Mouse (Mus musculus) liver, embryonic 16.5 days (tissue): ENCODE results near the gene Tulp1. TPM values are rescaled to one million over a fixed set of nuclear protein-coding genes. Genes with fewer than 3 reads are reported as not detected.
A peak's percentile ranks its signal among the peaks of the same experiment; 100 is the strongest.
"Not testable (repeated sequence)": the region's sequence is repeated elsewhere in the genome, so short reads cannot be mapped to it uniquely, and the experiment has no call there.

ENCODE experiments used
- ATAC-seq: fragments of 200-750 bp; cut with Nextera tagmentation; 2 replicates; pipeline ENCODE4 v1.8.0; 2017; ENCODE audit warnings: low read depth, mild to moderate bottlenecking, moderate number of reproducible peaks, moderate library complexity
- H3K27ac ChIP-seq: fragments of 300-500 bp; sonication (generic); 2 replicates; pipeline ENCODE4 v1.5.1; 2014; ENCODE audit warnings: mild to moderate bottlenecking, low read length
- H3K27me3 ChIP-seq: fragments of 300-500 bp; sonication (generic); 2 replicates; pipeline ENCODE4 v1.6.1; 2014; ENCODE audit warnings: low read depth, low read length, mixed read lengths; ENCODE audit not compliant: control insufficient read depth, insufficient read depth
- H3K36me3 ChIP-seq: fragments of 300-500 bp; sonication (generic); 2 replicates; pipeline ENCODE4 v1.6.1; 2014; ENCODE audit warnings: mild to moderate bottlenecking; ENCODE audit not compliant: control insufficient read depth, insufficient read depth
- H3K4me1 ChIP-seq: fragments of 300-500 bp; sonication (generic); 2 replicates; pipeline ENCODE4 v1.6.1; 2014; ENCODE audit warnings: low read depth, low read length, mixed read lengths; ENCODE audit not compliant: control insufficient read depth
- H3K4me2 ChIP-seq: fragments of 300-500 bp; sonication (generic); 2 replicates; pipeline ENCODE4 v1.6.1; 2014; ENCODE audit warnings: low read depth, low read length, mixed read lengths
- H3K4me3 ChIP-seq: fragments of 300-500 bp; sonication (generic); 2 replicates; pipeline ENCODE4 v1.5.1; 2014; ENCODE audit warnings: low read depth, mild to moderate bottlenecking, low read length
- H3K9ac ChIP-seq: fragments of 300-500 bp; sonication (generic); 2 replicates; pipeline ENCODE4 v1.6.1; 2014; ENCODE audit warnings: low read depth, low read length
- H3K9me3 ChIP-seq: fragments of 300-500 bp; sonication (generic); replicated peaks from 2 replicates; pipeline ENCODE4 v1.6.1; 2016; ENCODE audit warnings: low read length; ENCODE audit not compliant: control insufficient read depth
- WGBS: fragments of 180-500 bp; shearing (Covaris S2); extraction: QIAGEN DNeasy Blood & Tissue Kit; methylation state at CpG from one replicate; pipeline ENCODE4 v1.1.7; 2014; ENCODE audit not compliant: insufficient replicate concordance; 5-methylcytosine and 5-hydroxymethylcytosine counted together
- polyA plus RNA-seq: library from polyadenylated mRNA; unstranded; fragments of >200 nt; fragmentation: Nextera tagmentation; extraction: Ambion mirVana; gene quantifications from 2 replicates; pipeline ENCODE4 v1.2.1, GENCODE M21; 2015

Gene Tulp1
- polyA plus RNA-seq, 1 experiment from 2014 or later: not detected

DNA sequence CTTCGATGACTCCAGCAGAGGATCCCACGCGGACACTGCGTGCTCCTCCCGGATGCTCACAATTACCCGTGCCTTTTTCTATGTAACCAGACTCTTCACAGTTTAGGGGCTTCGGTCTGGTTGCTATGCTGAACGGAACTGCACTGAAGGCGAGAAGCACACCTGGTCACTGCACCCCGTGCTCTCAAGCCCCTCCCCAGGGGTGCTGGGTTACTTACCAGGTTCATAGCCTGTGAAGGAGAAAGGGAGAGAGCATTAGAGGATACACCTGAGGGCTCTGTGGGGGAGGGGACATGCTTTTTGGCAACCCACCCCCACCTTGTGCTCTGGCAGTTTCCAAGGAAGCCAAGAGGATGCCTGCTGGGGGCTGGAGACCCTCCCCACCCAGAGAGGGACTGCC lies 29.8 kb downstream of the Tulp1 start:
- Histone ChIP-seq H3K4me3 (no peak overlapping the region), H3K9ac (no peak overlapping the region), H3K36me3 (peaks cover 4% of the 10 kb centered on the region), H3K9me3 (no peaks in the 10 kb centered on the region), H3K4me2 (no peak overlapping the region), H3K4me1 (no peaks in the 10 kb centered on the region; the same call in 1 of the 2 replicates), H3K27me3 (no peaks in the 10 kb centered on the region), H3K27ac (no peak overlapping the region)
- 75% methylated on average over 10 of the region's 10 CpGs for WGBS
- no peak for ATAC-seq

DNA sequence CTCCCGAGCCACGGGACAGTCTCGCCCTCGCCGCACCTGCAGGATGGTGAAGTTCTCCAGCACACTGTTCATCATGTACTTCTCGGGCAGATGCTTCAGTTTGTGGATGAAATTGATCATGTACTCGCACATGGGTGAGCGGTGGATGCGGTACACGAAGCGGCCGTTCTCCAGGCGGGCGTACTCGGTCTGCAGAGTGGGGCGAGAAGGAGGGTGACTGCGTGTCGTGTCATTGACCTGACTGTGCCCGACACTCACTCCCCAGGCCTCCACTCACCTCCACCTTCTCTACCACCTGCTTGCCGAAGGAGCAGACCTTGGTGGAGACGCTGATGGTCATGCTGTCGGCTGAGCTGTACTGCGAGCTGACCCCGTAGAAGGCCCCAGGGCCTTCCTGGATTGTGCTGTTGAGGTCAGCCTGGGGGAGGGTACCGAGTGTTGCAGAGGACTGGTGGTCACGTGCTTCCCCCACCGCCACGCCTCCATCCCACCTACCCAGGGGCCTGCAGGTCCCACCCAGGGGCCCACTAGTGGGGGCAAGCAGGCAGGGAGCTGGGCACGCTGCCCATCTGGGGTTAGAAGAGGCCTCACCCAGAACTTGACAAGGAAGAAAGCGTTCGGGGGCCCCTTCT lies 32.0 kb downstream of the Tulp1 start:
- H3K4me3 ChIP-seq: no peak overlapping the region
- H3K36me3 ChIP-seq: peaks cover 11% of the 10 kb centered on the region
- H3K9me3 ChIP-seq: no peaks in the 10 kb centered on the region
- H3K4me2 ChIP-seq: no peak overlapping the region
- peaks cover 9% of the 10 kb centered on the region for H3K4me1 ChIP-seq
- ATAC-seq: no peak
- no peak overlapping the region for H3K9ac ChIP-seq
- H3K27ac ChIP-seq: no peak overlapping the region
- H3K27me3 ChIP-seq: no peaks in the 10 kb centered on the region
- WGBS: 43% methylated on average over 31 of the region's 31 CpGs

DNA sequence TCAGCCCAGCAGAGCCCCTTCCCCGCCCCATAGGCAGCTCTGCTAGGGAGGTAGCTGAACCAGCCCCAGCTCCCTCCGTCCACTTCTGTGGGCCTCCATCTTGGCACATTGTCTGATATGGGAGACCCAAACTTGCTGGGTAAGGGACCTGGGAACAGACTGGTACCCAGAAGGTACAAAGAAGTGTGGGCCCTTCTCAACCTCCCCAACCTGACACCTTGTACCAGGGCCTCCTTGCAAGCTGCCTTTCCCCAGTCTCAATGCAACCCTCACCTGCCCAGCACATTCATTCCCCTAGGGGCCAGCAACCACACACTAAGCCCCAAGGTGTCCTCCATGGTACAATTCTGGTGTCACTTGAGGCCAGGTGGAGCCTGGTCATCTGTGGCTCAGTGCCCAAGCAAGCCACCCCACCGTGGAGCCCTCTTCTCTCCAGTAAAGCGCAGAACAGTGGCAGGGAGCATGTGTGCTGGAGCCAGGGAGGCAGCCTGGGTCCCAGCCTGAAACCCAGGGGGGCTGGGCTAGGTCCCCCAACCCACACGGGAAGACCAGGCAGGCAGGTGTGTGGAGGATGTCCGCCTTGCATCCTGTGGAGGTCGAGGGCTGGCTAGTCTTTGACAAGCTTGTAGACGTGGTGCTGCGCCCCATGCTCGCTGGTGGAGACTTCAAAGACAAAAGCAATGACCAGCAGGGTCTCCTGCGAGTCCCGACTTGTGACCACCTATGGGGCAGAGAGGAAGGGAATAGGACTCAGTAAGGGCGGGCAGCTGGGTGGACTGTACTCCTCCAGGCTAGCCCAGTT lies 32.7 kb downstream of the Tulp1 start:
- no peak overlapping the region for H3K4me3 ChIP-seq
- H3K9ac ChIP-seq: no peak overlapping the region
- peaks cover 16% of the 10 kb centered on the region for H3K4me1 ChIP-seq
- no peak overlapping the region for H3K27ac ChIP-seq
- no peaks in the 10 kb centered on the region for H3K27me3 ChIP-seq
- WGBS: 31% methylated on average over 13 of the region's 13 CpGs
- H3K9me3 ChIP-seq: no peaks in the 10 kb centered on the region
- no peak for ATAC-seq
- H3K36me3 ChIP-seq: peaks cover 11% of the 10 kb centered on the region
- H3K4me2 ChIP-seq: no peak overlapping the region

DNA sequence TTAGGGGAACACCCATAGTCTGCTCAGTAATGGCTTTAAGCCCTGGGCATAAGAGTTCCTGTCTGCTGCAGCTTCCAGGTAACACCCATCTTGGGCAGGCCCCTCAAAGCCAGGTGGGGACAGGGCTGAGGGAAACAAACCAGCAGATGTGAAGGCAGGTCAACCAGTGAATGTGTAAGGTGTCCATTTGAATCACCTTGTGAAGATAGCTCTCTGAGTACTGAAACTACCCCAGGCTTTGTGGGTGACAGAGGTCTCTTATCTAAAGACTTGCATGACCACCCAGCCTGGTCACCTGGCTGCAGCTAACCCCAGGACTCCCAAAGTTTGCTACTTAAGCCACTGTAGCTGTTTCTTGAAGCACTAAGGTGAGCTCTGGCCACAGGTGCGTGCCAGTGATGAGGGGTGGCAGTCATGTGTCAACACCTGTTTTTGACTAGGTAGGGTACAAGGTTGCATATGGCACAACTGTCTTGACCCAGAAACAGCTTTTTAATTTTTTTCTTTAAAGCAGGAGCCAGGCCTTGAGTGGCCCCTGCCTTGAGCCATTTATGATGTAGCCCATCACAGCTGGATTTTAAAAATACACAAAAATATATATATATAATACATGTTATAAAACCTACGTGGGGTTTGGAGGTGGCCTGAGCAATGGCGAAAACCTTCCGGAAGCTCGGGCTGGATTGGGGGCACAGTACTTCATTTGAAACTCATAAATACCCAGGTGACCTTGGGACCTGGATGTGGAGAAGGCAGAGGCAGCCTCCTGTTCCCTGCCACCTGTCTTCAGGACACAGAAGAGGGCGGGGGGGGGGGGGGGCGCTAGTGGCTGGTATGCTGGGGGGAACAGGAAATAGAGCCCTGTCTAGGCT lies 33.5 kb downstream of the Tulp1 start:
- Histone ChIP-seq H3K4me1 (peaks cover 16% of the 10 kb centered on the region), H3K27ac (no peak overlapping the region), H3K4me3 (no peak overlapping the region), H3K27me3 (no peaks in the 10 kb centered on the region), H3K9ac (no peak overlapping the region), H3K9me3 (no peaks in the 10 kb centered on the region), H3K36me3 (peaks cover 11% of the 10 kb centered on the region), H3K4me2 (no peak overlapping the region)
- 23% methylated on average over 7 of the region's 7 CpGs for WGBS
- ATAC-seq: no peak

DNA sequence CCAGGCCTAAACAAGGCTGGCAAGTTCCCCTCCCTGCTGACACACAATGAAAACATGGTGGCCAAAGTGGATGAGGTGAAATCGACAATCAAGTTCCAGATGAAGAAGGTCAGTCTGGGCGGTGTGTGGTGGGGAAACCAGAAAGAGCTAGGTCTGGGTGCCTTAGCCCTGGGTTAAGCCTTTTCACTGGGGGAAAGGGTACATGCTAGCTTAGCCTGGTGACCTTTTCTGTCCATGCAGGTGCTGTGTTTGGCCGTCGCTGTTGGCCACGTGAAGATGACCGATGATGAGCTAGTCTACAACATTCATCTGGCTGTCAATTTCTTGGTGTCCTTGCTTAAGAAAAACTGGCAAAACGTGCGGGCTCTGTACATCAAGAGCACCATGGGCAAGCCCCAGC lies 34.4 kb downstream of the Tulp1 start:
- Histone ChIP-seq H3K4me2 (0 out of 2 replicates have a peak overlapping the region, but pooled peaks have one; percentile 92), H3K4me1 (peaks cover 16% of the 10 kb centered on the region), H3K36me3 (peaks cover 11% of the 10 kb centered on the region)
- ATAC-seq, H3K27ac ChIP-seq, H3K4me3 ChIP-seq, H3K9me3 ChIP-seq, H3K27me3 ChIP-seq, H3K9ac ChIP-seq: not testable (repeated sequence)
- WGBS: 67% methylated on average over 6 of the region's 8 CpGs

DNA sequence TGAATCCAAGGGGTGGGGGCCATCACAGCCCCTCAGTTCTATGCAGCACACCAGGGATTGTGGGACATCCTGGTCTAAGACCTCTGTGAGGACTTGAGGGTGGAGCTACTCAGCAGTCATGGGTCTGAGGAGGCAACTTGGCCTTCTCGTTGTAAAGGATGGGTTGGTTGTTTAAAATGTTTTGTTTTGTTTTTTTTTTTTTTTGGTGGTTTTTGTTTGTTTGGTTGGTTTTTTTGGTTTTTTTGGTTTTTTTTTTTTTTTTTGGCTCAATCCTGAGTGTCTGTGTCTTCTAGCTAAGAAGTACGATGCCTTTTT lies 34.8 kb downstream of the Tulp1 start:
- peak overlapping the region; percentile 90; the same call in 1 of the 2 replicates for H3K27ac ChIP-seq
- no peaks in the 10 kb centered on the region for H3K9me3 ChIP-seq
- WGBS: 36% methylated on average over 2 of the region's 2 CpGs
- peak overlapping the region; percentile 93 for H3K9ac ChIP-seq
- peak overlapping the region; percentile 83 for H3K4me3 ChIP-seq
- ATAC-seq: no peak
- H3K36me3 ChIP-seq: peaks cover 11% of the 10 kb centered on the region
- H3K27me3 ChIP-seq: no peaks in the 10 kb centered on the region
- peak overlapping the region; percentile 92 for H3K4me2 ChIP-seq
- peaks cover 16% of the 10 kb centered on the region for H3K4me1 ChIP-seq

DNA sequence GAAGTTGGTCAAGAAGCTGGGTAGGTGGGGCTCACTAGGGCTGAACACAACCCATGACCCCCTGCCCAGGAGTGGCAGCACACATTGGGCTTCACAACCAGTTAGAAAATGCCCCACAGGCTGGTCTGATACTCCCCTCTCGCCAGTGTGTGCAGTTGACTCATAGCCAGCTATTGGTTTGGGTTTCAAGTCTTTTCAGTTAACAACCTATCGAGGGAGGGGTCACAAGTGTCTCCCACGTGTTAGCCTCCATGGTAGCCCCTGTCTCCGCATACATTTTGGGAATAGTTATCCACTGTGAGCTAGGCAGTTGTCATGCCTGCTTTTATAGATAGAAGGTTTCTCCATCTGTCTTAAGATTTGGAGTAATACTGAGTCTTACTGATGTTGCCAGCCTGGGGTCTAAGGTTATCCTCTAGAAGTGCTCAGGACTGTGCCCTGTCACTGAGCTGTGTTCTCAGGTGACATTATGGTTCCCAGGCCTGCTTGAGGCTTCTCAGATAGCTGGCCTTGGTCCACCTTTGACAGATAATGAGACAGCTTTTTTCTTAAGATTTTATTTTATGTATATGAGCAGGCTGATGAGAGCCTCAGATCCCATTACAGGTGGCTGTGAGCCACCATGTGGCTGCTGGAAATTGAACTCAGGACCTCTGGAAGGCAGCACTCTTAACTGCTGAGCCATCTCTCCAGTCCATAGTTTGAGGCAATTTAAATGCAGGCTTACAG lies 35.4 kb downstream of the Tulp1 start:
- peak overlapping the region; percentile 83 for H3K4me3 ChIP-seq
- H3K27ac ChIP-seq: peak overlapping the region; percentile 90
- 2% methylated on average over 4 of the region's 4 CpGs for WGBS
- ATAC-seq: no peak
- H3K36me3 ChIP-seq: peaks cover 11% of the 10 kb centered on the region
- H3K27me3 ChIP-seq: no peaks in the 10 kb centered on the region
- H3K4me1 ChIP-seq: peaks cover 16% of the 10 kb centered on the region
- no peaks in the 10 kb centered on the region for H3K9me3 ChIP-seq
- H3K4me2 ChIP-seq: peak overlapping the region; percentile 92
- H3K9ac ChIP-seq: peak overlapping the region; percentile 93

DNA sequence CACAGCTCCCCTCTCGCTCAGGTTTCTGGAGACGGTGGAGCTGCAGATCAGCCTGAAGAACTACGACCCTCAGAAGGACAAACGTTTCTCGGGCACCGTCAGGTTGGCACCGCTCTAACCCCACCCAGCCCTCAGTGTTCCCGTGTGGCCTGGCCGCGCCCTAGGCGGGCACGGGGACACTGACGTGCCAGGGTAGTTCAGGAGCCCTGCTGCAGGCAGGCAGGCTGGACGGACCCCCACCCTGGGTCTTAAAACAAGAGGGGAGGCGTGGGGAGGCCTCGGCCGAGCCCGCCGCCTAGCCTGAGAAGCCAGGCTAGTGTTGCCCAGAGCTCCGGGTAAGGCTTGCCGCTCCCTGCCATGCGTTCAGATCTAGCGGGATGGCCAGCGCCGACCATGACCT lies 36.1 kb downstream of the Tulp1 start:
- peaks cover 16% of the 10 kb centered on the region for H3K4me1 ChIP-seq
- 0% methylated on average over 25 of the region's 25 CpGs for WGBS

More for the DNA sequence above, 36.1 kb downstream of the Tulp1 start:
- peak overlapping the region; percentile 93 for H3K9ac ChIP-seq
- H3K27ac ChIP-seq: peak overlapping the region; percentile 90
- H3K27me3 ChIP-seq: no peaks in the 10 kb centered on the region
- H3K9me3 ChIP-seq: no peaks in the 10 kb centered on the region
- peak overlapping the region; percentile 83 for H3K4me3 ChIP-seq
- ATAC-seq: peak; percentile 47
- peak overlapping the region; percentile 92 for H3K4me2 ChIP-seq
- H3K36me3 ChIP-seq: peaks cover 11% of the 10 kb centered on the region
